Mouse (Mus musculus) heart, embryonic 14.5 days (tissue): ENCODE measurements at regions not wholly inside any gene's neighbourhood (a gene's known extent, or its start where the extent isn't known, plus 50 kb on each side); places are given as distances from the start of the nearest gene placed in this dataset.

Source experiments
- ATAC-seq: fragments of 200-750 bp; cut with Nextera tagmentation; 2 replicates; pipeline ENCODE4 v1.8.0; 2017; ENCODE audit warnings: low read depth, moderate TSS enrichment; ENCODE audit not compliant: insufficient number of reproducible peaks, insufficient read depth, low FRiP score
- H3K27ac ChIP-seq, 2 experiments: fragments of 200-500 bp in 1 of 2; fragments of 300-500 bp in 1 of 2; sonication (generic) in 1 of 2; replicated peaks in 1 of 2; 2 replicates each; pipeline ENCODE4 v1.5.1; 2012 to 2014; ENCODE audit warnings: low read depth in 2 of 2, low read length in 2 of 2, control low read depth in 1 of 2, mild to moderate bottlenecking in 1 of 2, mixed read lengths in 1 of 2; ENCODE audit not compliant: control insufficient read depth in 1 of 2, insufficient read depth in 1 of 2
- H3K27me3 ChIP-seq: fragments of 300-500 bp; sonication (generic); 2 replicates; pipeline ENCODE4 v1.6.1; 2014; ENCODE audit warnings: mild to moderate bottlenecking, low read length, control low read depth; ENCODE audit not compliant: control insufficient read depth, insufficient read depth
- H3K36me3 ChIP-seq: fragments of 300-500 bp; sonication (generic); 2 replicates; pipeline ENCODE4 v1.6.1; 2014; ENCODE audit warnings: mild to moderate bottlenecking, control low read depth, low read length, mixed read lengths; ENCODE audit not compliant: control insufficient read depth, insufficient read depth
- H3K4me1 ChIP-seq, 2 experiments: fragments of 200-500 bp in 1 of 2; fragments of 300-500 bp in 1 of 2; sonication (generic) in 1 of 2; 2 replicates each; pipeline ENCODE4 v1.6.1; 2012 to 2014; ENCODE audit warnings: low read length in 2 of 2, control low read depth in 1 of 2, mixed read lengths in 1 of 2; ENCODE audit not compliant: control insufficient read depth in 2 of 2, insufficient read depth in 2 of 2
- H3K4me2 ChIP-seq: fragments of 300-500 bp; sonication (generic); 2 replicates; pipeline ENCODE4 v1.6.1; 2014; ENCODE audit warnings: mild to moderate bottlenecking, low read length
- H3K4me3 ChIP-seq, 2 experiments: fragments of 200-500 bp in 1 of 2; fragments of 300-500 bp in 1 of 2; sonication (generic) in 1 of 2; 2 replicates each; pipeline ENCODE4 v1.5.1; 2012 to 2014; ENCODE audit warnings: low read length in 2 of 2, mild to moderate bottlenecking in 2 of 2, control low read depth in 1 of 2, low read depth in 1 of 2, moderate library complexity in 1 of 2; ENCODE audit not compliant: control insufficient read depth in 1 of 2, insufficient read depth in 1 of 2
- H3K9ac ChIP-seq: fragments of 300-500 bp; sonication (generic); 2 replicates; pipeline ENCODE4 v1.6.1; 2014; ENCODE audit warnings: mild to moderate bottlenecking, low read length
- H3K9me3 ChIP-seq: fragments of 300-500 bp; sonication (generic); 2 replicates; pipeline ENCODE4 v1.6.1; 2016; ENCODE audit warnings: low read length, control low read depth; ENCODE audit not compliant: control insufficient read depth
- WGBS: fragments of 180-500 bp; shearing (Covaris S2); extraction: QIAGEN DNeasy Blood & Tissue Kit; methylation state at CpG from one replicate; pipeline ENCODE4 v1.1.7; 2014; 5-methylcytosine and 5-hydroxymethylcytosine counted together

DNA sequence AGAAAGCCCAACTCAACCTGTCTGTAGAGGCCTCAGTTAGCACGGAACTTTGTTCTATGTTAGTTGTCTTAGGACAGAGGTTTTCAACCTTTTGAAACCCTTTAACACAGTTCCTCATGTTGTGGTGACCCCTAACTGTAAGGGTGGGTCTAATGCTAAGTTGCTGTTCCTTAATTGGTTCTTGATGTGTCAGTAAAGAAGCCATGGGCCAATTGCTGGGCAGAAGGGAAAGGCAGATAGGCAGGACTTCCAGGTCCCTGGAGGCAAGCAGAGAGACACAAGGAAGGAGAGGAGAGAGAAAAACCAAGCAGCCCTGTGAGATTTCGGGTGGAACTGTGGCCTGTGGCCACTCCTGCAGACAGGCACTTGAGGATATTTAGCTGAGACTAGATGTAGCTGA is 431.0 kb downstream of the Plcl1 start:
- WGBS = 68% methylated on average over 2 of the region's 2 CpGs
- no peak overlapping the region for H3K4me3 ChIP-seq
- H3K9me3 ChIP-seq = no peaks in the 10 kb centered on the region
- no peaks in the 10 kb centered on the region; a peak in 1 of 4 replicates for H3K4me1 ChIP-seq
- H3K27ac ChIP-seq = no peak overlapping the region
- no peak for ATAC-seq
- no peaks in the 10 kb centered on the region for H3K36me3 ChIP-seq
- H3K27me3 ChIP-seq = peaks cover 4% of the 10 kb centered on the region; the same call in 1 of the 2 replicates
- H3K4me2 ChIP-seq = no peak overlapping the region
- no peak overlapping the region for H3K9ac ChIP-seq

DNA sequence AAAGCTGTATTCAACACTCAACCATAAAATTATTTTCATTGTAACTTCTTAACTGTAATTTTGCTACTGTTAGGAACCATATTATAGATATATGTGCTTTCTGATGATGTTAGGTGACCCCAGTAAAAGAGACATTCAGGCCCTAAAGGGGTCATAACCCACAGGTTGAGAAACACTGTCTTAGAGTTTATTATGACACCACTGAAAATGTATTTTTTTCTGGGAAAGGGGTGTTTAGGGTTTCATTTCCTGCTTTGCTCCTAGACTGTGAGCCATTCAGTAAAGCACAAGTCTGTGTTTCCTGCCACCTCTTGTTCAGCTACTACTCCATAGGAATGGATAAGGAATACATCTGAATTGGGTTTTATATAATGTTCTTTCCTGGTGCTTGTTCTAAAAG is 431.6 kb downstream of the Plcl1 start:
- ATAC-seq = no peak
- no peak overlapping the region for H3K27ac ChIP-seq
- H3K4me2 ChIP-seq = no peak overlapping the region
- H3K36me3 ChIP-seq = no peaks in the 10 kb centered on the region
- H3K4me1 ChIP-seq = no peaks in the 10 kb centered on the region; a peak in 1 of 4 replicates
- H3K9ac ChIP-seq = no peak overlapping the region
- H3K27me3 ChIP-seq = peaks cover 4% of the 10 kb centered on the region; the same call in 1 of the 2 replicates
- H3K9me3 ChIP-seq = no peaks in the 10 kb centered on the region
- H3K4me3 ChIP-seq = no peak overlapping the region

DNA sequence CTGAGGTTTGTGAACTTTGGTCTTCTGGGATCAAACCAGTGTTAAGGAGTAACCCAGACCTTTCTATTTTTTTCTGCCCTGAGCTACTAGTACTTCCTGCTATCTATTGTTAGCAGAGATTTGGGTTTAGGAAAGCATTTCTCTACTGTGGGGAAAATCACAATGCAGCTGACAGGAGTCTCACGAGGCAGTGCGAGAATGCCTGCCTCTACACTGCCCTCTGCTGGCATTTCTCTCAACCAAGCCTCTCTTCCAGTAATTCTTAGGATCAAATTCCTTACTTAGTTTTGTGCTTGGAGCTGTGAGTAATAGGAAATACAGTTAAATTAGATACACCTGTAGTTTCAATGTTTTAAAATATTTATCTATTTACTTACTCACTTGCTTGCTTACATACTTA is 432.4 kb downstream of the Plcl1 start:
- no peak overlapping the region for H3K27ac ChIP-seq
- H3K9me3 ChIP-seq = no peaks in the 10 kb centered on the region
- H3K27me3 ChIP-seq = peaks cover 4% of the 10 kb centered on the region; the same call in 1 of the 2 replicates
- no peak overlapping the region for H3K4me2 ChIP-seq
- H3K36me3 ChIP-seq = no peaks in the 10 kb centered on the region
- no peak overlapping the region for H3K4me3 ChIP-seq
- 0% methylated on average over 2 of the region's 2 CpGs for WGBS
- H3K4me1 ChIP-seq = no peaks in the 10 kb centered on the region; a peak in 1 of 4 replicates
- no peak for ATAC-seq
- H3K9ac ChIP-seq = no peak overlapping the region

DNA sequence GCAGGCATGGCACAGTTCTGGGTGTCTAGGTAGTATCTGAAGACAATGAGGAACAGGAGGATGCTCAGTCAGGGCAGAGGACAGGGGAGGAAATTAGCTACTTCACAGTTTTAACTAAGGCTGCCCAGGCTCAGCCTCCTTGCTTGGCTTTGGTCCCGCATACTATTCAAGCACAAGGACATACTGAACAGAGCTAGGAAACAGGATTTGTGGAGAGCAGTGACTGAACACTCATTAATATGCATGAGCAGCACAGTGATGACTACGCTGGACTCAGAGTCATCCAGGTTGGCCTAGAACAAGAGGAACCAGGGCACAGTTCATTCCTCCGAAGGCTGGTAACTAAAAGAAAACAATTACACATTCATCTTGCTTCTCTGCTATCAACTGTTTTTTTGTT is 443.1 kb downstream of the Plcl1 start:
- Histone ChIP-seq H3K27me3 (no peaks in the 10 kb centered on the region), H3K27ac (no peak overlapping the region), H3K9me3 (no peaks in the 10 kb centered on the region), H3K4me2 (no peak overlapping the region), H3K9ac (no peak overlapping the region), H3K4me3 (no peak overlapping the region), H3K4me1 (no peaks in the 10 kb centered on the region), H3K36me3 (no peaks in the 10 kb centered on the region)
- no peak for ATAC-seq
- WGBS = 69% methylated on average over 3 of the region's 3 CpGs

DNA sequence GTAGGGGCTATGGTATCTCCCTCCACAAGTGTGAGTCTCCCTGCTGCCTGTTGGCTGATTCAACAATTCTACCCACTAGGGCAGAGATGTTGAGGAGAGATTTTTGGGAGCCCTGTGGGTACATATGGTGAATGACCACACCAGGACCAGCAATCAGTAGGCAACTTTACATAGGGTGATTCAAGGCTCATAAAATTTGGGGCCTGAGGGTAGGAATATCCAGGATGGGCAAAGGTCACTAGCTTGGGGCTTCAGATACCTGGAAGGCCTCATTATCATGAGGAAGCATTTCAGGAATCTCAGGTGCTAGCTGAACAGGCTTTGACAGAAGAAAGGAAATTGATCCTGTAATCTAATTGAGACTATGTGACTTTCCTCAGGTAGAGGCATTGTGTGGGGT is 446.6 kb downstream of the Plcl1 start:
- H3K9ac ChIP-seq = no peak overlapping the region
- H3K36me3 ChIP-seq = no peaks in the 10 kb centered on the region
- ATAC-seq = no peak
- H3K4me1 ChIP-seq = no peaks in the 10 kb centered on the region
- no peak overlapping the region for H3K4me3 ChIP-seq
- no peak overlapping the region for H3K27ac ChIP-seq
- H3K27me3 ChIP-seq = no peaks in the 10 kb centered on the region
- H3K4me2 ChIP-seq = no peak overlapping the region
- no peaks in the 10 kb centered on the region for H3K9me3 ChIP-seq

DNA sequence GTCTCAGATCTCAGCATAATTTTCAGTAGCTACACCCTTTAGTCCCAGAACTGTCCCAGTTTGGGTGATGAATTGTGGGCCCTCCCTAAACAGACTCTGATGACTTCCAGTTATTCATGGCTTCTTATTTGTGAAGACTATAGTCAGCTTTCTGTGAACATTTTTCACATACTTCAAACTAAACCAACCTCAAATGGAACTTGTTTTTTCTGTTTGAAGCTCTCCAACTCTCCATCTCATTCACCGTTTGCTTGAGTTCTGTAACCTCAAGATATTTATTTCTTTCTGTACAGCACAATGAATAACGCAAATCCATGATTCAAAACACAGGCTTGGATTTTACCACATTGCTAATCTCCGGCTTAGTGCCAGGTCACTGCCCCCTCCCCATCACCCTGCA is 453.4 kb downstream of the Plcl1 start:
- Histone ChIP-seq H3K9ac (no peak overlapping the region), H3K27me3 (no peaks in the 10 kb centered on the region), H3K9me3 (no peaks in the 10 kb centered on the region), H3K27ac (no peak overlapping the region), H3K36me3 (no peaks in the 10 kb centered on the region), H3K4me2 (no peak overlapping the region), H3K4me3 (no peak overlapping the region), H3K4me1 (no peaks in the 10 kb centered on the region)
- 81% methylated on average over 3 of the region's 3 CpGs for WGBS
- ATAC-seq = no peak

DNA sequence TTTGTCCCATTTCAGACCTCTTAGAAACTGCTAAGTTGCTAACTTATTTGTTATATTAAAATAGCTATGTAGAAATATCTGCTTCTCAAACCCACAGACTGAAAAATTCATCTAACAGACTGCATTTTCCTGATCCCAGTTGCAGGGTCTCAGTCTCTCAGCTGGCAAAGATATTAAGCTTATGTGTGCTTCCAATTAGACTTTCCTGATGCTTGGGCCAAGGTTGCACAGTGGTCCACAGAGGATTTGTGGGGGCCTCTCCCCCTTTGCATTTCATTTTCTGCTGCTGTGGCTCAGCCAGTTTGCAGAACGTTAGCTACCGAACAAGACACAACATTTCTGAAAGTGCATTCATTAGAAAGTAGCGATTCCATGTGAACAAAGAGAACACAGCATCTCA is 457.4 kb downstream of the Plcl1 start:
- no peaks in the 10 kb centered on the region for H3K36me3 ChIP-seq
- H3K27me3 ChIP-seq = no peaks in the 10 kb centered on the region
- no peak overlapping the region for H3K4me2 ChIP-seq
- WGBS = 75% methylated on average over 3 of the region's 3 CpGs
- H3K27ac ChIP-seq = no peak overlapping the region
- H3K9me3 ChIP-seq = no peaks in the 10 kb centered on the region
- no peaks in the 10 kb centered on the region for H3K4me1 ChIP-seq
- ATAC-seq = no peak
- H3K4me3 ChIP-seq = no peak overlapping the region
- no peak overlapping the region for H3K9ac ChIP-seq

DNA sequence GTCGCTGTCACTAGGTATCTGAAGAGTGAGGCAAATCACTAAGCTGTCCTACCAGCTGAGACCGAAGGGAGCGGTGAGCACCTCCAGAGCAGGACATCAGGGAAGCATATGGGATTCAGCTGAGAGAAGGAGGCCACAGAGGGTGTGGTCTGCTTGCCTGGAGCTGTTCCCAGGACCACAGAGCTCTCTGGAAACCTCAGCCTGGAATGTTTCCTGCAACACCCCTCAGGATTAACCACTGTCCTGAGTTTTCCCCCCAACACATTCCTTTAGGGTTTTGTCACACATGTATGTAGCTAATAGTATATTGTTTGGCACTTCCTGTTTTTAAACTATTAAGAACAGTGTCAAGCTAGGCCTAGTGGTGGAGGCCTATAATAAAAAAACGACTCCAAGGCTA is 459.6 kb downstream of the Plcl1 start:
- Histone ChIP-seq H3K4me1 (no peaks in the 10 kb centered on the region), H3K9me3 (no peaks in the 10 kb centered on the region), H3K9ac (no peak overlapping the region), H3K36me3 (no peaks in the 10 kb centered on the region), H3K27ac (no peak overlapping the region), H3K27me3 (no peaks in the 10 kb centered on the region), H3K4me2 (no peak overlapping the region), H3K4me3 (no peak overlapping the region)
- WGBS = 63% methylated on average over 4 of the region's 4 CpGs
- no peak for ATAC-seq
